Mouse (Mus musculus) right cerebral cortex, postnatal 25 days (tissue): ENCODE measurements at regions not wholly inside any gene's neighbourhood (a gene's known extent, or its start where the extent isn't known, plus 50 kb on each side); places are given as distances from the start of the nearest gene placed in this dataset.

Experiments used
- DNase-seq: peaks from one replicate; pipeline ENCODE4 v3.0.0; 2022

- DNase-seq = no peak
Measured at GRCm38 (mm10) chrX:98375437-98375836, 226.9 kb downstream of the Ar start.

GRCm38 (mm10) chrX:98380247-98380905 is 231.8 kb downstream of the Ar start:
- DNase-seq = no peak

GRCm38 (mm10) chrX:98384017-98384416 is 235.4 kb downstream of the Ar start:
- no peak for DNase-seq

- peak; percentile 2 for DNase-seq
Measured at GRCm38 (mm10) chrX:98392376-98392775, 243.8 kb downstream of the Ar start.

- DNase-seq = no peak
Measured at GRCm38 (mm10) chrX:98409090-98409489, 260.5 kb downstream of the Ar start.

- no peak for DNase-seq
Measured at GRCm38 (mm10) chrX:98419437-98419836, 270.9 kb downstream of the Ar start.

- no peak for DNase-seq
Measured at GRCm38 (mm10) chrX:98452026-98452425, 303.5 kb downstream of the Ar start.

- DNase-seq = no peak
Measured at GRCm38 (mm10) chrX:98476473-98477254, 328.1 kb downstream of the Ar start.
